Mouse (Mus musculus): Measurements from ENCODE around the gene Lrp3. TPM values are rescaled to one million over a fixed set of nuclear protein-coding genes. Genes with fewer than 3 reads are reported as not detected.

The Lrp3 gene
- polyA plus RNA-seq (2015; fragmentation: Nextera tagmentation; extraction: Ambion mirVana): 3.0 and 3.2 TPM in 2 replicates

GRCm38 (mm10) chr7:35215225-35215624 lies at the start of gene Lrp3:
Lrp3 (minus strand) TSS chr7:35215498.

GRCm38 (mm10) chr7:35185889-35186569 lies 29.3 kb downstream of the Lrp3 start, which contains the start of gene Slc7a10:
Slc7a10 (plus strand) TSS chr7:35186385.

Other genes with a start within 250 kb of the Lrp3 start
- gene Cebpg, start 158.9 kb downstream of the Lrp3 start, polyA plus RNA-seq (2015; fragmentation: Nextera tagmentation; extraction: Ambion mirVana): 25.3 and 27.1 TPM in 2 replicates
- gene Cebpa, start 96.2 kb downstream of the Lrp3 start, polyA plus RNA-seq (2015; fragmentation: Nextera tagmentation; extraction: Ambion mirVana): 1.6 and 4.1 TPM in 2 replicates
- 3.2 and 4.0 TPM in 2 replicates for gene Slc7a10, start 29.1 kb downstream of the Lrp3 start, polyA plus RNA-seq (2015; fragmentation: Nextera tagmentation; extraction: Ambion mirVana)
- gene Gpatch1, start 102.9 kb upstream of the Lrp3 start, polyA plus RNA-seq (2015; fragmentation: Nextera tagmentation; extraction: Ambion mirVana): 8.2 and 9.0 TPM in 2 replicates
- gene Rhpn2, start 118.7 kb upstream of the Lrp3 start, polyA plus RNA-seq (2015; fragmentation: Nextera tagmentation; extraction: Ambion mirVana): 5.5 and 5.8 TPM in 2 replicates
- 7.8 and 8.3 TPM in 2 replicates for gene Faap24, start 181.3 kb upstream of the Lrp3 start, polyA plus RNA-seq (2015; fragmentation: Nextera tagmentation; extraction: Ambion mirVana)
- gene Cep89, start 181.5 kb upstream of the Lrp3 start, polyA plus RNA-seq (2015; fragmentation: Nextera tagmentation; extraction: Ambion mirVana): 14.0 and 15.0 TPM in 2 replicates
- 0.10 TPM in 1 of 2 replicates, not detected in the other for gene Slc7a9, start 233.3 kb upstream of the Lrp3 start, polyA plus RNA-seq (2015; fragmentation: Nextera tagmentation; extraction: Ambion mirVana)